Mouse (Mus musculus): ENCODE results near the gene Mef2b. TPM values are rescaled to one million over a fixed set of nuclear protein-coding genes. Genes with fewer than 3 reads are reported as not detected.

Mef2b gene
- polyA plus RNA-seq, 1 experiment from 2014 or later, result 0.26 TPM

DNA sequence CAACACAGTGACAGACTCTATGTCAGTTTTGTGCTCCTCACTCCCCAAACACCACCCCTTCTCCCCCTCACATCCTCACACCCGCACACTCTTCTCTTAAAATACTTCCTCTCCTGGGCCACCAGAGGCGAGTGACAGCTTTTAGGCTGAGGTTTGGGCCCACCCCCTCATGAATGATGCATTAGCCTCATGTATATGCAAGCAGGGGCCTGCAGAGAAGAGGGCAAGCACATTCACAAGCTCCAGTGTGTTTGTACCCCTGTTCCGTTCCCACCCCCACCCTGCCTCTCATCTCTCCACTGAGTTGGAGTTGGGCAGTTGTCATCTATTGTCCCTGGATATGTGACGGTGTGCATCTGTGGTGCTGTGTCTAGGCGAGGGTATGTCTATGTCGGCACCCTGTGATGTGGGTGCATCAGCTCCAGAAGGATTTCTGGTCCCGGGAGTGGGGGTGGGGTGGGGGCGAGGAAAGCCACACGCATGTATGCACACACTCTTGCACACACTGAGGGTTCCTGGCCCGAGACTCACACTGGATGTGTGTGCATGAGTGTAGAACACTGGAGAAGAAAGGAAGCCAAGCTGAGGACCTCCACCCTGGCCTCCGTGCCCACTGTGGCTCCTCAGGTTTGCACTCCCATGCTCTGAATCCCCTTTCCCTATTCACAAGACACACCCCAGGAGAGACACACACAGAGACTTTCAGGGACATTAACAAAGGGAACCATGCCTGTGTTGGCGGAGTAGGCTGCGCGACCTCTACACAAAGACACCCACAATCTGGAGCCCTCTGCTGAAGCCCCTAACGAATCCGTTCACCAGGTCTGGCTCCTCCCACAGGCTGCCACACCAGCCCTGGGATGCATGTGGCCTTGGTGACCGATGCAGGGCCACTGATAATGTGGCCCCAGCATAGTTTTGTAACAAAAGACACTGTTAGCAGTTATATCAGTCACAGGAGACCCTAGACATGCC, 20.5 kb upstream of the Mef2b start:
- H3K4me3 ChIP-seq (replicated peaks), result peak overlapping the region; percentile 63
- ATAC-seq, result peak; percentile 89
- 4% methylated on average over 17 of the region's 17 CpGs for WGBS

DNA sequence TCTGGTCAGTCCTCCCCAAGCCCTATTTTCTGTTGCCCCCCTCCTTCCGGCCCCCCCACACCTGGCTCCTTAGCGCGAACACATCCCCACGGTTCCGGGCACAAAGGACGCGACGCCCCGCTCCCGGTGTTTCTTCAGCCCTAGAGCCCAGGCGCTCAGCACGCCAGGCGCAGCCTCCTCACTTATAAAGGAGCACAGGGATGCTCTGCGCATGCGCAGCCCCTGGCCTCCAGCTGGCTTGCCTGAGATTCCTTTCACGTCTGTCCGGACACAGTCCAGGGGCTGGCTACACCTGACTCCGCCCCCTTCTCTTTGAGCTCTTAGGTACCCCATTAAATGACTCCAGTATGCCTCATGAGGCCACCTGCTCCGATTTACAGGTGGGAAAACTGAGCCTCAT, 18.8 kb upstream of the Mef2b start, which contains the start of gene Ncan:
Gene Ncan (minus strand): TSS at position 207 of the 400 bp plus-strand sequence.
- peak; percentile 67 for ATAC-seq
- peaks cover 29% of the 10 kb centered on the region for H3K4me1 ChIP-seq (replicated peaks)

More for the DNA sequence above, 20.5 kb upstream of the Mef2b start:
- Histone ChIP-seq H3K4me1 (replicated peaks) (peaks cover 33% of the 10 kb centered on the region), H3K27me3 (peaks cover 25% of the 10 kb centered on the region), H3K36me3 (peaks cover 24% of the 10 kb centered on the region), H3K9ac (replicated peaks) (peak overlapping the region; percentile 90), H3K9me3 (no peaks in the 10 kb centered on the region), H3K4me2 (replicated peaks) (peak overlapping the region; percentile 89), H3K27ac (peak overlapping the region; percentile 98)

GRCm38 (mm10) chr8:70122863-70123262, 16.6 kb upstream of the Mef2b start:
- ATAC-seq, result no peak
- H3K27me3 ChIP-seq, result 0 out of 2 replicates have a peak, but pooled peaks cover 6% of the 10 kb centered on the region

More for the DNA sequence above, 18.8 kb upstream of the Mef2b start, which contains the start of gene Ncan:
- Histone ChIP-seq H3K27me3 (0 out of 2 replicates have a peak, but pooled peaks cover 15% of the 10 kb centered on the region), H3K36me3 (peaks cover 7% of the 10 kb centered on the region), H3K4me3 (replicated peaks) (peak within 1 kb of the TSS; percentile 63), H3K4me2 (replicated peaks) (peak within 1 kb of the TSS; percentile 89), H3K27ac (peak within 1 kb of the TSS; percentile 98), H3K9ac (replicated peaks) (peak within 1 kb of the TSS; percentile 90), H3K9me3 (no peaks in the 10 kb centered on the region)
- WGBS, result under 1% methylated on average over 19 of the region's 19 CpGs

DNA sequence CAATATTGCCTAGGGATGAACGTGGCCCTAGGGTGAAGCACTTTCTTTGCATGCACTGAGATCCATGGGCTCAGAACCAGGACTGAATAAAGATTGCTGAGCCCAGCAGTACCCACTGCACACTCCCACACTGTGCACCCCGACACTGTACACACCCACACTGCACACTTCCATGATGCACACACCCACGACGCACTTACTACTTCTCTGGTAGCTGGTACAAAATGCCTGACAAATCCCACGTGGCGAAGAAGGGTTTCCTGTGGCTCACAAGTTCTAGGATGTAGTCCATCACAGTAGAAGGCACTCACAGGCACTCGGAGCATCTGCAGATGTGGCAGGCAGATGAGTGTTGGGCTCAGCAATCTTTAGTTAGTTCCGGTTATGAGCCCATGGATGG, 14.5 kb upstream of the Mef2b start:
- no peak for ATAC-seq
- Histone ChIP-seq H3K27me3 (0 out of 2 replicates have a peak, but pooled peaks cover 6% of the 10 kb centered on the region), H3K27ac (no peak overlapping the region), H3K4me2 (replicated peaks) (no peak overlapping the region), H3K4me1 (replicated peaks) (peaks cover 4% of the 10 kb centered on the region; the same call in 1 of the 2 replicates), H3K9me3 (no peaks in the 10 kb centered on the region), H3K36me3 (no peaks in the 10 kb centered on the region), H3K9ac (replicated peaks) (no peak overlapping the region), H3K4me3 (replicated peaks) (no peak overlapping the region)
- WGBS, result 66% methylated on average over 8 of the region's 8 CpGs

More at GRCm38 (mm10) chr8:70122863-70123262, 16.6 kb upstream of the Mef2b start:
- no peak overlapping the region for H3K9ac ChIP-seq (replicated peaks)
- WGBS, result 55% methylated on average over 2 of the region's 2 CpGs
- H3K27ac ChIP-seq, result no peak overlapping the region
- H3K4me3 ChIP-seq (replicated peaks), result no peak overlapping the region
- no peaks in the 10 kb centered on the region for H3K9me3 ChIP-seq
- H3K4me1 ChIP-seq (replicated peaks), result peaks cover 12% of the 10 kb centered on the region
- H3K4me2 ChIP-seq (replicated peaks), result no peak overlapping the region
- H3K36me3 ChIP-seq, result no peaks in the 10 kb centered on the region

DNA sequence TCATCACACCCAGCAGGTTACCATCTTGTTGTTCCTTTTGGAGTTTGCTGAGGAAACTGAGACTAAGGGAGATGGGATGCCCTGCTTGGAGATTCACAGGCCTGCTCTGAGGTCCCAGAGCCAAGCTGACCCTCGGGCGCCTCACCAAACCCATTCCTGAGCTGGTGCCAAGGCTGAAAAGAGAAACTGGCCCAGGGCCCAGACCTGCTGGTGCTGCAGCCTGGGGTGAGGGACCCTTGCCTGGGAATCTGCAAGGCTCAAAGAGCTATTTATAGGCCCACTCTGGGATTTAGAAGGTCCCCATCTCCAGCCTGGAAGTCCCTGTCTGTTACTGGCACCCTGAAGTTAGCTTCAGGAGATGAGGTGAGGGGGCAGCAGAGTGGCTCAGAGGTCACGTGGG, 11.1 kb upstream of the Mef2b start:
- Histone ChIP-seq H3K9ac (replicated peaks) (no peak overlapping the region), H3K4me1 (replicated peaks) (peaks cover 10% of the 10 kb centered on the region), H3K4me2 (replicated peaks) (no peak overlapping the region), H3K36me3 (peaks cover 8% of the 10 kb centered on the region), H3K27ac (peak overlapping the region; percentile 56; the same call in 1 of the 2 replicates), H3K4me3 (replicated peaks) (no peak overlapping the region), H3K27me3 (0 out of 2 replicates have a peak, but pooled peaks cover 6% of the 10 kb centered on the region), H3K9me3 (no peaks in the 10 kb centered on the region)
- ATAC-seq, result no peak
- WGBS, result 83% methylated on average over 3 of the region's 3 CpGs

DNA sequence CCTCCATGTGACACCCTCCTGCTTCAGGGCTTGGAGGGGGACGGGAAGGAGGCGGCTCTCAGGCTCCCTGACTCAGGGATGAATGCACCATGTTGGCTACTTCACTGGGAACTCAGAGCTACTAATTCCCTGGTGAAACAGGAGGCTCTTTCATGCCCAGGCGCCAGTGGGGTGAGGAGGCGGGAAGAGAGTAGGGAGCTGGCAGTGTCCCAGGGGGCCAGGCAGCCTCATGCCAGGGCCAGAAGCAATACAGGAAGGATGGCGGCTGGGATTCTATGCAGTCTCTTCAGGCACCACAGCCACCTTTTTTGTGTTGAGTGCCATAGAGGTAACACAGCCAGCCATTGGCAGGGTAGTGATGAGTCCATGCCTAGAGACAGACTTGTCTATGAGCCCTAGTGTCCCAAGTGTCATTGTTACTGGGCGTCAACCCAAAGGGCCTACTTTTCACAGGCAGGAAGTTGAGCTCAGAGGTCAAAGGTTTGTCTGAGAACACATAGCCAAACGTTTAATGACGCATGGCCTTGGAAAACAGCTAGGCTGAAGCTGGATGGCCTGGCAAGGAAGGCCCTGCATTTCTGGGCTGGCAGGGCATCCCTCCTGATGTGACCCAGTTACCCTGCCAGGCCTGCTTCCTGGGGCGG, 10.1 kb upstream of the Mef2b start:
- peak; percentile 24; the same call in 1 of the 2 replicates for ATAC-seq
- H3K9ac ChIP-seq (replicated peaks), result no peak overlapping the region
- H3K27me3 ChIP-seq, result 0 out of 2 replicates have a peak, but pooled peaks cover 1% of the 10 kb centered on the region
- peaks cover 18% of the 10 kb centered on the region for H3K36me3 ChIP-seq
- H3K4me1 ChIP-seq (replicated peaks), result peaks cover 10% of the 10 kb centered on the region
- peak overlapping the region; percentile 42 for H3K27ac ChIP-seq
- 65% methylated on average over 9 of the region's 9 CpGs for WGBS
- no peaks in the 10 kb centered on the region for H3K9me3 ChIP-seq
- no peak overlapping the region for H3K4me3 ChIP-seq (replicated peaks)
- no peak overlapping the region for H3K4me2 ChIP-seq (replicated peaks)

DNA sequence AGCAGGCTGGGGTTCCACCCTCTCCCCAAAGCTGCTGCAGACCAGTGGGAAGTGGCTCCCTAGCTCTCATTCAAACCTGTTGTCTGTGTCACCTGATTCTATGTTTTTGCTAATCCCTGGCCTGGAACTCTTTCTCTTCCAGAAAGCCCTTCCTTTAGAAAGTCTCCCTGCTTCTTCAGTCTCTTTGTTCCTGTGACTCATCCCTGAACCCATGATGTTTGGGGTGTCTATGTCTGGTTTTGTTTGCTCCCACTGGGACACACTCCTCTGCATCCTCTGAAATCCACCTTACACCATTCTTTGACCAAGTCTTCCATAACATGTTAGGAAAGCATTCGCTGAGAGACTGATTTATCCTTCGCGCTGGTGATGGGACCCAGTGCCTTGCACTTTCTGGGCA, 9.4 kb upstream of the Mef2b start:
- Histone ChIP-seq H3K9ac (replicated peaks) (no peak overlapping the region), H3K9me3 (no peaks in the 10 kb centered on the region), H3K27ac (peak overlapping the region; percentile 42), H3K36me3 (peaks cover 24% of the 10 kb centered on the region), H3K4me1 (replicated peaks) (peaks cover 10% of the 10 kb centered on the region), H3K4me2 (replicated peaks) (no peak overlapping the region), H3K4me3 (replicated peaks) (no peak overlapping the region), H3K27me3 (no peaks in the 10 kb centered on the region)
- ATAC-seq, result no peak
- 77% methylated on average over 3 of the region's 3 CpGs for WGBS

DNA sequence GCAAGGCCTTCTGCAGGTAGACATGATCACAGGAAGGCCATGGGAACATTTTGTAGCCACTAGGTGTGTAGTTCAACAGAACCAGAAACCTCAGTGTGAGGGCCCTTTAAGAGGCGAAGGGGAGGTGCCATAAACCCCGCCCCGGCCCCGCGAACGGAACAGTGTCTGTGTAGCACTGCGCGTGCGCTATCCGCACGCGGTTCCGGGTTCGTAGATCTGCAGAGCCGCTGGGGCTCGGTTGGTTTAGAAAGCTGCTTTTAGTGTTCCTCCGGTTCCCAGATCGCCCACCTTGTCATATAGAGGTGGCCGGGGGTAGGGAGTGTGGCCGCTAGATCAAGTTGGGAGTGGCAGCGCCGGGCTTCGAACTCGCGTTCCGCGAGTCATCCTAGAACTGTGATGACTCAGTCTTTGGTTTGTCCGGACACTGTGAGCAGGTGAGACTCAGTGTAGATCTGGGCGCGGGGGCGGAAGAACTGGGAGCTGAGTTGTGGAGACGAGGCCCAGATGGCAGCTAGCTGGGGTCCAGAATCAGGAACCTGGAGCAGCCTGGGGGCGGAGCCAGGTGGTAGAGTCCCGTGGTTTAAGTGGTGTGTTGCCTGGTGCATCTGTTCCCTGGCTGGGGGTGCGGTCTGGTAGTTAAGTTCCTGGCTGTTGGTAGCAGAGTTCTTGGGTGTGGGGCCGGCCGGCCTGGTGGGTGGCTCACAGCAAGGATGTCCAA, 8.2 kb upstream of the Mef2b start, which contains the start of gene Nr2c2ap:
Gene Nr2c2ap (plus strand): TSS at position 168 of the 718 bp plus-strand sequence.
- Histone ChIP-seq H3K4me2 (replicated peaks) (peak within 1 kb of the TSS; percentile 81), H3K9me3 (no peaks in the 10 kb centered on the region), H3K36me3 (peaks cover 36% of the 10 kb centered on the region), H3K27me3 (no peaks in the 10 kb centered on the region), H3K27ac (peak within 1 kb of the TSS; percentile 42; the same call in 1 of the 2 replicates), H3K4me3 (replicated peaks) (peak within 1 kb of the TSS; percentile 68), H3K9ac (replicated peaks) (peak within 1 kb of the TSS; percentile 71), H3K4me1 (replicated peaks) (peaks cover 10% of the 10 kb centered on the region)
- ATAC-seq, result peak; percentile 90
- WGBS, result 2% methylated on average over 37 of the region's 37 CpGs

DNA sequence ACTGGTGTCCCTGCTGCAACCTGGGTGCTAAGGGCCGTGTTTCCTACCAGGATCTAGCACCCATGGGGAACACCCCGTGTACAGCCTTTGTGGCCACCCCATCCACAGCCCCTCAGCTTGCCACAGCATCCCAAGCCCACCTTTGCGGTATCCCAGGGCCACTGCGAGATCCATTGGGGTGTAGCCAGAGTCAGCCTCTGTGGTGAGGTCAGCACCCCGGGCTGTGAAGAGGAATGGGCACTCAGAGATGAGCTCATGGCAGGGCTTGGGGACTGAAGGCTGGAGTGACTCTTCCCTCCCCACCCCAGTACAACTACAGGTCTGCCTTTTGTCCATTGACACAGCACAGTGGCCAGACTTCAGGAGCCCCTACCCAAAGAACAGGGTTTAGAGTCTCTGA, 5.4 kb upstream of the Mef2b start:
- WGBS, result 93% methylated on average over 5 of the region's 5 CpGs

DNA sequence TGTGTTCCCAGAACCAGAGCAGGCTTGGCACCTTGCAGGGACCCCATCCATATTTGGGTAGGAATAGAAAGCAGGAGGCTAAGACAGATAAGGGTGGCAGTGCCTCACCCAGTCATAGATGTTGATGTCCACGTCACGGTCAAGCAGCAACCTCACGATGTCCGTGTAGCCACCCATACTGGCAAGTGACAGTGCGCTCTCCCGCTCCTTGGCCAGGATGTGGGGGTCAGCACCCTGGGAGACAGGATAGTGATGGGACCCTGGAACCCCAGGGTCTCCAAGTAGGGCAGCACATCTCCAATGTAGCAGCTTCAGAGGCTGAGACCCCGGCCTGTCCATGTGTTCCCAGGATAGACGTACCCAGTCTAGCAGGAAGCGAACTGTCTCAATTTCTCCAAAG, 4.6 kb upstream of the Mef2b start:
- ATAC-seq, result no peak
- H3K4me3 ChIP-seq (replicated peaks), result no peak overlapping the region
- peaks cover 40% of the 10 kb centered on the region for H3K36me3 ChIP-seq
- H3K27ac ChIP-seq, result no peak overlapping the region
- no peaks in the 10 kb centered on the region for H3K9me3 ChIP-seq
- H3K27me3 ChIP-seq, result no peaks in the 10 kb centered on the region
- WGBS, result 96% methylated on average over 9 of the region's 9 CpGs
- H3K4me1 ChIP-seq (replicated peaks), result peaks cover 22% of the 10 kb centered on the region
- no peak overlapping the region for H3K4me2 ChIP-seq (replicated peaks)
- H3K9ac ChIP-seq (replicated peaks), result no peak overlapping the region

More for the DNA sequence above, 5.4 kb upstream of the Mef2b start:
- Histone ChIP-seq H3K4me3 (replicated peaks) (no peak overlapping the region), H3K4me1 (replicated peaks) (peaks cover 21% of the 10 kb centered on the region), H3K36me3 (peaks cover 40% of the 10 kb centered on the region), H3K4me2 (replicated peaks) (no peak overlapping the region), H3K27me3 (no peaks in the 10 kb centered on the region), H3K27ac (no peak overlapping the region), H3K9me3 (no peaks in the 10 kb centered on the region), H3K9ac (replicated peaks) (no peak overlapping the region)
- no peak for ATAC-seq

DNA sequence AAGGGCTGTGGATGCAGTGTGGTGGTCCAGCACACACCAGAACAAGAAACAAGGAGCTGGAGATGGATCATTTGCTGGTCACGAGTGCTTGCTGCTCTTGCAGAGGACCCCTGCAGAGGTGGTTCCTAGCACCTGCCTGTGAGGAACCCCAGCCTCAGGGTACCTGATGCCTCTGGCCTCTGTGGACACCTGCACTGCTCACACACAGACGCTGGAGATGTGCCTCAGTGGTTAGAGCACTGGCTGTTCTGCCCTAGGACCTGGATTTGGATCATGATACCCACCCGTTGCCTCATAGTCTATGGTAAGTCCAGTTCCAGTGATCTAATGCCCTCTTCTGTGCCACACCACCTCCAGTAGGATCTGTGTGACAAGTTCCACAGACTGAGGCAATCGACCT, 2.9 kb upstream of the Mef2b start:
- 89% methylated on average over 4 of the region's 4 CpGs for WGBS
- H3K4me3 ChIP-seq (replicated peaks), result no peak overlapping the region
- no peaks in the 10 kb centered on the region for H3K27me3 ChIP-seq

More for the DNA sequence above, 2.9 kb upstream of the Mef2b start:
- H3K9me3 ChIP-seq, result no peaks in the 10 kb centered on the region
- H3K36me3 ChIP-seq, result peaks cover 40% of the 10 kb centered on the region
- no peak overlapping the region for H3K4me2 ChIP-seq (replicated peaks)
- H3K27ac ChIP-seq, result no peak overlapping the region
- H3K4me1 ChIP-seq (replicated peaks), result peaks cover 27% of the 10 kb centered on the region
- no peak overlapping the region for H3K9ac ChIP-seq (replicated peaks)
- ATAC-seq, result no peak
